Mouse (Mus musculus): Measurements from ENCODE around the gene Spo11.

The Spo11 gene

GRCm38 (mm10) chr2:173030591-173031338 lies 53.3 kb downstream of the Spo11 start:
- no peak for DNase-seq (ENCODE audit: low read depth, low spot score)

- no peak for DNase-seq (ENCODE audit: low read depth, low spot score)
These were observed 56.0 kb downstream of the Spo11 start for GRCm38 (mm10) chr2:173033531-173033930.

- DNase-seq (ENCODE audit: low read depth, low spot score): no peak
These were observed 57.5 kb downstream of the Spo11 start for GRCm38 (mm10) chr2:173034998-173035397.

GRCm38 (mm10) chr2:173035653-173036052 lies 58.2 kb downstream of the Spo11 start:
- DNase-seq (ENCODE audit: low read depth, low spot score): no peak

- DNase-seq (ENCODE audit: low read depth, low spot score): no peak
These were observed 58.6 kb downstream of the Spo11 start for GRCm38 (mm10) chr2:173036055-173036454.

GRCm38 (mm10) chr2:173036611-173037010 lies 59.1 kb downstream of the Spo11 start:
- no peak for DNase-seq (ENCODE audit: low read depth, low spot score)

GRCm38 (mm10) chr2:173037347-173037746 lies 59.8 kb downstream of the Spo11 start:
- DNase-seq (ENCODE audit: low read depth, low spot score): no peak

- DNase-seq (ENCODE audit: low read depth, low spot score): no peak
These were observed 60.5 kb downstream of the Spo11 start for GRCm38 (mm10) chr2:173037827-173038607.

GRCm38 (mm10) chr2:173039041-173039440 lies 61.5 kb downstream of the Spo11 start:
- DNase-seq (ENCODE audit: low read depth, low spot score): no peak

- DNase-seq (ENCODE audit: low read depth, low spot score): no peak
These were observed 63.3 kb downstream of the Spo11 start for GRCm38 (mm10) chr2:173040803-173041202.

- DNase-seq (ENCODE audit: low read depth, low spot score): no peak
These were observed 63.7 kb downstream of the Spo11 start for GRCm38 (mm10) chr2:173041242-173041641.

GRCm38 (mm10) chr2:173041893-173042292 lies 64.4 kb downstream of the Spo11 start:
- no peak for DNase-seq (ENCODE audit: low read depth, low spot score)

GRCm38 (mm10) chr2:173042504-173043162 lies 65.1 kb downstream of the Spo11 start:
- no peak for DNase-seq (ENCODE audit: low read depth, low spot score)

Measured in ZHBTc4 (cell line).